Mouse (Mus musculus): ENCODE data around the gene Acvr2b. TPM values are rescaled to one million over a fixed set of nuclear protein-coding genes. Genes with fewer than 3 reads are reported as not detected.

Acvr2b gene
- polyA plus RNA-seq, 1 experiment: 5.9 TPM

GRCm38 (mm10) chr9:119481612-119482011 lies 79.7 kb downstream of the Acvr2b start:
- no peak overlapping the region for H3K4me3 ChIP-seq (ENCODE audit: low read depth, low read length)
- H3K27ac ChIP-seq (ENCODE audit: insufficient read depth, low read depth, low read length): no peak overlapping the region
- H3K36me3 ChIP-seq (ENCODE audit: control insufficient read depth, insufficient read depth, low read length): no peaks in the 10 kb centered on the region
- H3K4me1 ChIP-seq (ENCODE audit: control insufficient read depth, insufficient read depth, insufficient read length, low read length): no peaks in the 10 kb centered on the region
- no peak for TF ChIP-seq POLR2A (IDR thresholded peaks at IDR 0.05; ENCODE audit: low read depth, low read length)
- no peak for TF ChIP-seq CTCF (IDR thresholded peaks at IDR 0.05; ENCODE audit: extremely low read depth, insufficient read length, insufficient replicate concordance, low read depth, low read length)
- no peaks in the 10 kb centered on the region for H3K27me3 ChIP-seq (ENCODE audit: control insufficient read depth, insufficient read depth, low read length)
- WGBS: 78% methylated on average over 4 of the region's 4 CpGs

GRCm38 (mm10) chr9:119483554-119484353 lies 81.8 kb downstream of the Acvr2b start:
- Histone ChIP-seq H3K4me3 (ENCODE audit: low read depth, low read length) (no peak overlapping the region), H3K27me3 (ENCODE audit: control insufficient read depth, insufficient read depth, low read length) (no peaks in the 10 kb centered on the region), H3K27ac (ENCODE audit: insufficient read depth, low read depth, low read length) (no peak overlapping the region), H3K36me3 (ENCODE audit: control insufficient read depth, insufficient read depth, low read length) (no peaks in the 10 kb centered on the region), H3K4me1 (ENCODE audit: control insufficient read depth, insufficient read depth, insufficient read length, low read length) (no peaks in the 10 kb centered on the region)
- TF ChIP-seq CTCF (IDR thresholded peaks at IDR 0.05; ENCODE audit: extremely low read depth, insufficient read length, insufficient replicate concordance, low read depth, low read length) (no peak), POLR2A (IDR thresholded peaks at IDR 0.05; ENCODE audit: low read depth, low read length) (no peak)
- WGBS: 49% methylated on average over 23 of the region's 23 CpGs

GRCm38 (mm10) chr9:119484420-119484819 lies 82.5 kb downstream of the Acvr2b start:
- Histone ChIP-seq H3K36me3 (ENCODE audit: control insufficient read depth, insufficient read depth, low read length) (no peaks in the 10 kb centered on the region), H3K4me3 (ENCODE audit: low read depth, low read length) (no peak overlapping the region)
- WGBS: 70% methylated on average over 9 of the region's 9 CpGs

More at GRCm38 (mm10) chr9:119484420-119484819, 82.5 kb downstream of the Acvr2b start:
- H3K4me1 ChIP-seq (ENCODE audit: control insufficient read depth, insufficient read depth, insufficient read length, low read length): no peaks in the 10 kb centered on the region
- TF ChIP-seq CTCF (IDR thresholded peaks at IDR 0.05; ENCODE audit: extremely low read depth, insufficient read length, insufficient replicate concordance, low read depth, low read length) (no peak), POLR2A (IDR thresholded peaks at IDR 0.05; ENCODE audit: low read depth, low read length) (no peak)
- H3K27ac ChIP-seq (ENCODE audit: insufficient read depth, low read depth, low read length): no peak overlapping the region
- no peaks in the 10 kb centered on the region for H3K27me3 ChIP-seq (ENCODE audit: control insufficient read depth, insufficient read depth, low read length)

Other genes starting within 250 kb of the Acvr2b start
- gene Acaa1b, start 245.0 kb upstream of the Acvr2b start, polyA plus RNA-seq (2012; rRNA removed): 15.6 and 15.8 TPM in 2 replicates
- gene Gm47289, start 243.0 kb upstream of the Acvr2b start, polyA plus RNA-seq (2012; rRNA removed): not detected in 2 replicates
- gene Slc22a13, start 193.0 kb upstream of the Acvr2b start, polyA plus RNA-seq (2012; rRNA removed): 0.09 and 0.36 TPM in 2 replicates
- gene Oxsr1, start 79.7 kb upstream of the Acvr2b start, polyA plus RNA-seq (2012; rRNA removed): 5.6 and 11.5 TPM in 2 replicates
- 389 and 776 TPM in 2 replicates for gene Acaa1a, start 62.4 kb upstream of the Acvr2b start, polyA plus RNA-seq (2012; rRNA removed)
- 14.4 and 25.2 TPM in 2 replicates for gene Myd88, start 60.7 kb upstream of the Acvr2b start, polyA plus RNA-seq (2012; rRNA removed)
- 8.0 and 8.9 TPM in 2 replicates for gene Xylb, start 44.7 kb upstream of the Acvr2b start, polyA plus RNA-seq (2012; rRNA removed)
- not detected in 2 replicates for gene Slc22a14, start 36.6 kb upstream of the Acvr2b start, polyA plus RNA-seq (2012; rRNA removed)
- gene Exog, start 42.8 kb downstream of the Acvr2b start, polyA plus RNA-seq (2012; rRNA removed): 0.91 and 1.1 TPM in 2 replicates
- 0.27 and 0.41 TPM in 2 replicates for gene Scn5a, start 176.9 kb downstream of the Acvr2b start, polyA plus RNA-seq (2012; rRNA removed)

Measured in small intestine, adult 2 months (tissue).